Mouse (Mus musculus) heart, adult 10 weeks (tissue): ENCODE results near the gene Armh4. TPM values are rescaled to one million over a fixed set of nuclear protein-coding genes. Genes with fewer than 3 reads are reported as not detected.

Experiments used
- polyA plus RNA-seq: library from polyadenylated mRNA; stranded (reverse); fragments of 350-450 nt; fragmentation: Illumina TruSeq; extraction: RNeasy Lipid Tissue Mini Kit (QIAGEN cat#74804); gene quantifications from one replicate; pipeline ENCODE4 v1.2.3, GENCODE M21; 2014; ENCODE audit warnings: low read depth, low replicate concordance

Armh4 gene
- polyA plus RNA-seq: 16.1 TPM

GRCm38 (mm10) chr14:49782715-49783531, at the start of gene Armh4:
Armh4 (minus strand) TSS chr14:49783383.

Other genes starting within 250 kb of the Armh4 start
- gene Olfr722, start 118.6 kb upstream of the Armh4 start, polyA plus RNA-seq: not detected
- gene Olfr723, start 148.4 kb upstream of the Armh4 start, polyA plus RNA-seq: not detected
- gene Olfr724, start 179.9 kb upstream of the Armh4 start, polyA plus RNA-seq: not detected